Mouse (Mus musculus) midbrain, embryonic 11.5 days (tissue): Measurements from ENCODE around the gene Shc3. TPM values are rescaled to one million over a fixed set of nuclear protein-coding genes. Genes with fewer than 3 reads are reported as not detected.
A peak's percentile ranks its signal among the peaks of the same experiment; 100 is the strongest.

ENCODE experiments used
- ATAC-seq: fragments of 200-750 bp; cut with Nextera tagmentation; 2 replicates; pipeline ENCODE4 v1.8.0; 2017; ENCODE audit warnings: moderate TSS enrichment, moderate library complexity; ENCODE audit not compliant: low FRiP score
- DNase-seq: peaks from one replicate; pipeline ENCODE4 v3.0.0; 2015; ENCODE audit warnings: low spot score; ENCODE audit errors: missing footprints
- H3K27ac ChIP-seq: fragments of 300-500 bp; sonication (generic); 2 replicates; pipeline ENCODE4 v1.5.1; 2014; ENCODE audit warnings: low read depth, low read length
- H3K27me3 ChIP-seq: fragments of 300-500 bp; sonication (generic); 2 replicates; pipeline ENCODE4 v1.6.1; 2014; ENCODE audit warnings: mild to moderate bottlenecking, low read length, moderate library complexity, mixed read lengths; ENCODE audit not compliant: control insufficient read depth, insufficient read depth
- H3K36me3 ChIP-seq: fragments of 300-500 bp; sonication (generic); 2 replicates; pipeline ENCODE4 v1.6.1; 2014; ENCODE audit warnings: mild to moderate bottlenecking, low read length, moderate library complexity, mixed read lengths; ENCODE audit not compliant: control insufficient read depth, insufficient read depth
- H3K4me1 ChIP-seq: fragments of 300-500 bp; sonication (generic); 2 replicates; pipeline ENCODE4 v1.6.1; 2014; ENCODE audit warnings: low read length; ENCODE audit not compliant: control insufficient read depth, insufficient read depth
- H3K4me2 ChIP-seq: fragments of 300-500 bp; sonication (generic); 2 replicates; pipeline ENCODE4 v1.6.1; 2014; ENCODE audit warnings: mild to moderate bottlenecking, moderate library complexity
- H3K4me3 ChIP-seq: fragments of 300-500 bp; sonication (generic); 2 replicates; pipeline ENCODE4 v1.5.1; 2014; ENCODE audit warnings: low read depth, low read length
- H3K9ac ChIP-seq: fragments of 300-500 bp; sonication (generic); 2 replicates; pipeline ENCODE4 v1.6.1; 2014; ENCODE audit warnings: low read length
- H3K9me3 ChIP-seq: fragments of 300-500 bp; sonication (generic); 2 replicates; pipeline ENCODE4 v1.6.1; 2016; ENCODE audit warnings: low read length; ENCODE audit not compliant: control insufficient read depth
- WGBS: fragments of 180-500 bp; shearing (Covaris S2); extraction: QIAGEN DNeasy Blood & Tissue Kit; methylation state at CpG from one replicate; pipeline ENCODE4 v1.1.7; 2014; 5-methylcytosine and 5-hydroxymethylcytosine counted together
- polyA plus RNA-seq: library from polyadenylated mRNA; unstranded; fragments of >200 nt; fragmentation: Nextera tagmentation; extraction: Ambion mirVana; gene quantifications from 2 replicates; pipeline ENCODE4 v1.2.1, GENCODE M21; 2014

Gene Shc3
- polyA plus RNA-seq, 1 experiment from 2014 or later, result 5.7 TPM

DNA sequence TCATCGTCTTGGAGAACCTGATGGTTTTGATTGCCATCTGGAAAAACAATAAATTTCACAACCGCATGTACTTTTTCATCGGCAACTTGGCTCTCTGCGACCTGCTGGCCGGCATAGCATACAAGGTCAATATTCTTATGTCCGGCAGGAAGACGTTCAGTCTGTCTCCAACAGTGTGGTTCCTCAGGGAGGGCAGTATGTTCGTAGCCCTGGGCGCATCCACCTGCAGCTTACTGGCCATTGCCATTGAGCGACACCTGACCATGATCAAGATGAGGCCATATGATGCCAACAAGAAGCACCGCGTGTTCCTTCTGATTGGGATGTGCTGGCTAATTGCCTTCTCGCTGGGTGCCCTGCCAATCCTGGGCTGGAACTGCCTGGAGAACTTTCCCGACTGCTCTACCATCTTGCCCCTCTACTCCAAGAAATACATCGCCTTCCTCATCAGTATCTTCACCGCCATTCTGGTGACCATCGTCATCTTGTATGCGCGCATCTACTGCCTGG is 150.2 kb downstream of the Shc3 start:
- no peaks in the 10 kb centered on the region for H3K36me3 ChIP-seq
- no peak for DNase-seq
- peaks cover 8% of the 10 kb centered on the region; the same call in 1 of the 2 replicates for H3K4me1 ChIP-seq
- 83% methylated on average over 19 of the region's 19 CpGs for WGBS
- H3K4me3 ChIP-seq, result no peak overlapping the region
- no peaks in the 10 kb centered on the region for H3K27me3 ChIP-seq
- no peak overlapping the region for H3K9ac ChIP-seq
- peak overlapping the region; percentile 41; the same call in 1 of the 2 replicates for H3K4me2 ChIP-seq
- no peaks in the 10 kb centered on the region for H3K9me3 ChIP-seq
- no peak overlapping the region for H3K27ac ChIP-seq
- ATAC-seq, result peak; percentile 34; the same call in 1 of the 2 replicates

- H3K27me3 ChIP-seq, result no peaks in the 10 kb centered on the region
- H3K4me1 ChIP-seq, result peaks cover 8% of the 10 kb centered on the region; the same call in 1 of the 2 replicates
- H3K36me3 ChIP-seq, result no peaks in the 10 kb centered on the region
- H3K9me3 ChIP-seq, result no peaks in the 10 kb centered on the region
- DNase-seq (peak; percentile 100), ATAC-seq (peak; percentile 82)
- peak overlapping the region; percentile 0; the same call in 1 of the 2 replicates for H3K4me3 ChIP-seq
- WGBS, result 7% methylated on average over 20 of the region's 20 CpGs
- H3K27ac ChIP-seq, result no peak overlapping the region
- H3K4me2 ChIP-seq, result peak overlapping the region; percentile 41
- H3K9ac ChIP-seq, result peak overlapping the region; percentile 55
Observed at GRCm38 (mm10) chr13:51418268-51418941, 150.8 kb downstream of the Shc3 start.

GRCm38 (mm10) chr13:51417796-51418195 is 151.4 kb downstream of the Shc3 start:
- Histone ChIP-seq H3K9ac (peak overlapping the region; percentile 55), H3K4me1 (peaks cover 8% of the 10 kb centered on the region; the same call in 1 of the 2 replicates), H3K4me3 (peak overlapping the region; percentile 0; the same call in 1 of the 2 replicates), H3K4me2 (peak overlapping the region; percentile 41), H3K36me3 (no peaks in the 10 kb centered on the region), H3K27me3 (no peaks in the 10 kb centered on the region), H3K27ac (no peak overlapping the region), H3K9me3 (no peaks in the 10 kb centered on the region)
- DNase-seq (no peak), ATAC-seq (no peak)
- 71% methylated on average over 6 of the region's 6 CpGs for WGBS

DNA sequence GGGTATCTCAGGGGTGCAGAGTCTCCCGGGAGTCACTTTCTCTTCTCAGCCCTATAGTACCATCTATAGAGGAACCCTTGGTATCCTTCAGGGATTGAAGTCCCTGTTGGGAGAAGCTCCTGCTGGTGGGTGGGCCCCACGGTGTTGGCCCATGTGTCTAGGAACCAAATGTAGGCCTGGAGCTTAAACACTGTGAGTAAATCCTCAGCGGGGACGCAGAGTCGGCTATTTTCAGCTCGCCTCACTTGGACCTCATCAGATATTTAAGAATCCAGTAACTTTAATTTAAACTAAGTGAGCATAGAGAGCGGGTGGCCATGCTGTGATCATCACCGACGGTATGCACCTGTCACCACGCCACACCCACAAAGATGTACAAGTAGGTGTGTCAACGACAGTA is 152.5 kb downstream of the Shc3 start:
- 92% methylated on average over 11 of the region's 11 CpGs for WGBS

GRCm38 (mm10) chr13:51413461-51413860 is 155.8 kb downstream of the Shc3 start:
- ATAC-seq (no peak), DNase-seq (no peak)
- WGBS, result 63% methylated on average over 3 of the region's 3 CpGs
- Histone ChIP-seq H3K9ac (no peak overlapping the region), H3K4me3 (no peak overlapping the region), H3K4me1 (peaks cover 12% of the 10 kb centered on the region), H3K27ac (no peak overlapping the region), H3K27me3 (no peaks in the 10 kb centered on the region), H3K36me3 (no peaks in the 10 kb centered on the region), H3K9me3 (no peaks in the 10 kb centered on the region), H3K4me2 (no peak overlapping the region)

More for the DNA sequence above, 152.5 kb downstream of the Shc3 start:
- Histone ChIP-seq H3K4me1 (peaks cover 8% of the 10 kb centered on the region; the same call in 1 of the 2 replicates), H3K36me3 (no peaks in the 10 kb centered on the region), H3K27me3 (no peaks in the 10 kb centered on the region), H3K27ac (no peak overlapping the region), H3K9ac (no peak overlapping the region), H3K9me3 (no peaks in the 10 kb centered on the region), H3K4me2 (no peak overlapping the region), H3K4me3 (no peak overlapping the region)
- DNase-seq (no peak), ATAC-seq (no peak)

DNA sequence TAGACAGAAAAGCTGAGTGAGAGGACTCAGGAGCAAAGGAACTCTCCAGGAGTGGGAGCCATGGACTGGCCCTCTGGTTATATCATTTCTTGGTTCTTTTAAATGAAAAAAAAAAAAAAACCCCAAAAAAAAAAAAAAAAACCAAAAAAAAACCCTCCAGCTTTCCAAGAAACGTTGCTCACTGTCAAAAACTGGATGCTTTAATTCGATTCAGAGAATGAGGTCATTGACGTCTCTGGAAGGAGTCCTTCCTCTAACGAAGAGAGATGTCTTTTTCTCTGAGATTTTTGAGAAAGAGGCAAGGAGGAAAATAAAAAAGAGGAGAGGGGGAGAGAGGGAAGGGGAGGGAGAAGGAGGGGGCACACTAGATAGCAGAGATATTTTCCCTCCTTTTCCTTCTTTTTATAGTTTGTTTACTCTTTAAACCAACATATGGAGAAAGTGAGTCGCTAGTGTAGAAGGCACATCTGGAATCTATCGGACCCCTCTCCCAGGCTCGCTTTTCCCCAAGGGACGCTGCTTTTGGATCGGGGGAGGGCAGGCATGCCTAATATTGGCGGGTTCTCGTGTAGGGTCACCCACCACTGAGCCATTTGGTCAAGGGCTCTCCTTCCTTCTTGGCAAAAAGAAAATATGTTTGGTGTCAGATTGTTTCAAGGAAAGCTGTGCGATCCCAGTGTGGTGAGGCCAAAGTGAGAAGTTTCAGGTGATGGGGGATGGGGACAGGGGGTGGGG is 157.4 kb downstream of the Shc3 start:
- DNase-seq, result no peak
- Histone ChIP-seq H3K27ac (no peak overlapping the region), H3K4me1 (peaks cover 12% of the 10 kb centered on the region), H3K36me3 (no peaks in the 10 kb centered on the region), H3K9ac (no peak overlapping the region), H3K9me3 (no peaks in the 10 kb centered on the region), H3K4me2 (no peak overlapping the region), H3K4me3 (no peak overlapping the region), H3K27me3 (peaks cover 3% of the 10 kb centered on the region; the same call in 1 of the 2 replicates)
- 65% methylated on average over 12 of the region's 12 CpGs for WGBS
- ATAC-seq, result no peak

GRCm38 (mm10) chr13:51411243-51411642 is 158.0 kb downstream of the Shc3 start:
- Histone ChIP-seq H3K27me3 (peaks cover 3% of the 10 kb centered on the region; the same call in 1 of the 2 replicates), H3K27ac (no peak overlapping the region), H3K9me3 (no peaks in the 10 kb centered on the region), H3K4me1 (peaks cover 12% of the 10 kb centered on the region), H3K9ac (no peak overlapping the region), H3K4me3 (no peak overlapping the region), H3K4me2 (no peak overlapping the region), H3K36me3 (no peaks in the 10 kb centered on the region)
- 78% methylated on average over 9 of the region's 9 CpGs for WGBS
- ATAC-seq, result no peak
- no peak for DNase-seq

DNA sequence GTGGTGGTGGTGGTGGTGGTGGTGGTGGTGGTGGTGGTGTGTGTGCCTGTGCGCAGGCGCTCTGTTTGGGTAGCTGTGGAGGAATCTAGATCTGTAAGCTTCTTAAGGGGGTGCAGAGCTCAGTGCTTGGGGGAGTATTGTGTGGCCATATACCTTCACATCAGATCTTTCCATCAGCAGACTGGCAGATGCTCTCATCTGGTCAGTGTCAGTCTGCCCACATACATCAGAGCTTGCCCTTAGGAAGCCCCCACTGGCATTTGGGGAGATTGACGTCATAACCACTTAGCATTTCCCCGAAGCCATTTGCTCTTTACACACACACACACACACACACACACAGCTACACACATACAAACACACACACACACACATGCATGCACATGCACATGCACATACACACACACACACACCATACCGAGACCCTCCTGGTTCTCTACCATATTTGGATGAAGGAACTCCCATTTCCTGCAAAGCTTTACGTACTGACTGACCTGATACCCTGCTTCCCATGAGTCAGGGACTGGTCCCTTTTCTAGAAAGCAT is 159.2 kb downstream of the Shc3 start:
- Histone ChIP-seq H3K4me1 (peaks cover 12% of the 10 kb centered on the region), H3K4me2 (no peak overlapping the region), H3K9me3 (no peaks in the 10 kb centered on the region), H3K27me3 (peaks cover 3% of the 10 kb centered on the region; the same call in 1 of the 2 replicates), H3K27ac (no peak overlapping the region), H3K9ac (no peak overlapping the region), H3K36me3 (no peaks in the 10 kb centered on the region), H3K4me3 (no peak overlapping the region)
- DNase-seq (no peak), ATAC-seq (no peak)
- WGBS, result 83% methylated on average over 6 of the region's 6 CpGs
